Mouse (Mus musculus) gonadal fat pad, adult 2 months (tissue): ENCODE results near the gene N4bp2l1. TPM values are rescaled to one million over a fixed set of nuclear protein-coding genes. Genes with fewer than 3 reads are reported as not detected.

Experiments used
- DNase-seq: peaks from one replicate; pipeline ENCODE4 v3.0.0-alpha.2; 2012; ENCODE audit warnings: low read depth
- polyA plus RNA-seq: library from polyadenylated mRNA; depleted of rRNA; stranded (reverse); fragments of >200 nt; gene quantifications from 2 replicates; pipeline ENCODE4 v1.2.3, GENCODE M21; 2012; rRNA removed

N4bp2l1 gene
- polyA plus RNA-seq, 1 experiment: 17.6 TPM

DNA sequence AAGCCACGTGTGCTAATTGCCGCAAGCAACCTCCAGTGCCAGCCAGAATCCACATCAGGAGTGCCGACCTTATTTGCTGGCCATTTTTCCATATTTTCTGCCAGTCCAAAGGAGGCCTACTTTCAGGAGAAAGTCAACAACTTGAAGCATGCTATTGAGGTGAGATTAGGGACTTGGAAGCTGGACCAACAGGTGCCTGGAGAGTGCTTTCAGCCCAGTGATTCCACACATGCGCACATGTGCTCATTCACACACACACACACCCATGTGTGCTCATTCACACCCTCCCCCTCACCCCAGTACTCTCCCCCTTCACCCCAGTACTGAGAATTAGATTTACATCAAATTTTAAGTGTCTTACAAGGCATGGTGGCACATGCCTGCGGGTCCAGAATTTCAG is 30.0 kb downstream of the N4bp2l1 start:
- no peak for DNase-seq

DNA sequence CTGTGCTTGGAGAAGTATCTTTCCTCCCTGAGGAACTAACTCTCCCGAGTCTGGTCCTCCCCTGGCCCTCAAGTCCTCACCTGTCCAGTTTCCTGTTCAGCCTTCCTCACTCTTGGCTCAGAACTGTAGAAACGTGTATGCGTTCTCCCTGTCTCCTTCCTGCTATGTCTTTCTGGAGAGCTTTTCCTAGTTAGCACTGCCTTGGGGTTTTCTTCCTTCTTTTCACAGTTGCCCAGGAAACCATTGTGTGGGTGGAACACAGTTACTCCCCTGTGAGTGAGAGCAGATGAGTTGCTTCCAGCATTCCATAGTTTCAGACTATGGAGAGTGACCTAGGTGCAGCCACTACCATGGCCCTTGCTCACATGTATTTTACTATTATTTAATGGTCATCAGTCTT is 30.8 kb downstream of the N4bp2l1 start:
- DNase-seq: no peak

DNA sequence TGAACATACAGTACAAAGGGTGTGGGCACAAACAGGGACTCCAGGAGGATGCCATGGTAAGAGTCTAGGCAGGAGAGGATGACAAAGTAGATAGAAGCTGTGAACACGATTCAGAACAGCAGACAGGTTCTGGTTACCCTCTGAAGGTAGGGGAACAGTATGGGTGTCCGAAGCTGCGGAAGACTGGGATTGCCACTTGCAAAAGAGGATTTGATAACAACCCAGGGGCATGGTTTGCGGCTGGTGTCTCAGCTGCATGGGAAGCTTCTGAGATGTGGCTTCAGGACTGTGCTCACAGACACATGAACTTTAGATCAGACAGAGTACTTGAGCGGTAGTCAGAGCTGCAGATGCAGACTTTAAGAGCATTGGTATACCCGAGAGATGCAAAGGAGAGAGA is 32.6 kb downstream of the N4bp2l1 start:
- DNase-seq: no peak

DNA sequence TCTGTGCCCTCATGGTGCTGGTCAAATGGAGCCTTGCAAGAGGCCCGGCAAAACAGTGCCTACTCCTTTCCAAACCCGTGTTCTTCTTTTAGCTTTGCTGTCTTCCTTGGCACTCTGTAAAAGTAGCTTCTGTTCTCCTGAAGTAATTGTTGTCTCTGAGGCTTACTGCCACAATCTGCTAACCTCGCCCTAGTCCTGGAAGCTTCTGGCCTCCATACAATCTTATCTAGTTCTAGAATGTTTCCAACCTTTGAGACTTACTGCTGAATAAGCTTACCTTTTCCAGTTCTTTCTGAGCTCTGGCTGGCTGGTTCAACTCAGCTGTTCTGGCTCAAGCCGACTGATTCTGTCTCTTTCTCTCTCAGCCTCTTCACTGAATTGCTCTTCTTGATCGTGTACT is 35.2 kb downstream of the N4bp2l1 start:
- DNase-seq: no peak

DNA sequence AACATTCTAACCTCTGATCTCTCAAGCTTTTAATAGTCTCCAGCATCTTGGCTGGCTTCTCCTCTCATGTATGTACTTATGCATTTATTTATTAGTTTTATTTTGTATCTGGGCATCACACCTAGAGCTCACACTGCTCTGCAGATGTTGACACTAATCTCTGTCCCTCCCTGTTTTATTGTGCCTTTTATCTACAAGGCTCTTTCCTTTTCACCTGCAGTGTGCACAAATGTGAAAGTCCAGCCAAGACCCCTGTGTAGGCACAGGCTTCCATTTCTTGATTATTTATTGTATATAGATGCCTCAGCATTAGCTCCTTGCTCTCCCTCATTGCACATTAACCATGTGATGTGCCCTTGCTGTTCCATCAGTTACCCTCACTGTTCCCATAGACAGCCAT is 35.6 kb downstream of the N4bp2l1 start:
- no peak for DNase-seq

DNA sequence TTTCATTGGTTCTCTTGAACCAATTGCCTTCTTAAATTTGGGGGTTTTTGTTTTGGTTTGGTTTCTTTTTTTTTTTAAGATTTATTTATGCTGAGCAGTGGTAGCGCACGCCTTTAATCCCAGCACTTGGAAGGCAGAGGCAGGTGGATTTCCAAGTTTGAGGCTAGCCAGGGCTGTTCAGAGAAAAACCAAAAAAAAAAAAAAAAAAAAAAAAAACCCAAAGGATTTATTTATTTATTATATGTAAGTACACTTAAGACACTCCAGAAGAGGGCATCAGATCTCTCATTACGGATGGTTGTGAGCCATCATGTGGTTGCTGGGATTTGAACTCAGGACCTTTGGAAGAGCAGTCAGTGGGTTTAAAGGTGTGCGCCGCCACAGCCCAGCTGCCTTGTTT is 36.1 kb downstream of the N4bp2l1 start:
- DNase-seq: no peak

DNA sequence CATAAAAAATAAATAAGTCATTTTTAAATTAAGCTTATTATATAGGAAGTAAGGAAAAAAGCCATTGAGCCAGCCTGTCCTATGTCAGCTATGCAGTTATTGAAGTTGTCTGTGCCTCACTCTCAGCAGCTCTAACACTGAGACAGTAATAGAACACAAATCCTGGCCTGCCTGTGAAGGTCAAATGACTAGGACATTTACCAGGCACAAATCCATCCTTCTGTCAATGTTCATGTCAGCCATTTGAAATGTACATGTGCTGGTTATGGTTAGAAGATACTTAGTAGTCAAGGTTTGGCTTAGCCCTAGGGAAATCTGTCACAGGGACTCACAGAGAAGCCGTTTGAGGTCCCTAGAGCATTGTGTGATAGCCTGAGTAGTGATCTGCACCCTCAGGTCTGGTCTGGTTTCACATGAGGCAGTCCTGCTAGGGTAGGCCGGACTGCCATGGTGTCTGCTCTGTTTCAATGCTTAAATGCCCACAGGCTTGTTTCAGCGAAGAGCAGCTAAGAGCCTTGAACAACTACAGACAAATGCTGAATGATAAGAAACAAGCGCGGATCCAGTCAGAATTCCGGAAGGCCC is 37.4 kb downstream of the N4bp2l1 start:
- DNase-seq: no peak

DNA sequence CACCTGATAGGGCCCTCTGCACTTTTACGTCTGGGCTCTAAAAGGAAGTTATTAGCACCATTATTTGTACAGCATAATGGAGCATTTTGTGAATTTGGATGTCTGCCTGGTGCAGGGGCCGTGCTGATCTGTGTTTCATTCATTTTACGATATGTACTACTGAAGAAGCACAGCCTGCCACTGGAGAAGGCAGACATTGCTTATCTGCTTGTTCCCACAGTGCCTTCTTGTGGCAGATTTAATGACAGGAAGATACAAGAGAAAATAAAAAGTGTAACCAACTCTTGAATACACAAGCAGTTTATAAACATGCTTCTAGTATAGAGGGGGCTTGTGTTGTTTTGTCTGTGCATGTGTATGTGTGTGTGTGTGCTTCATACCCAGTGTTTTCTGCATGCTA is 45.4 kb downstream of the N4bp2l1 start:
- no peak for DNase-seq

DNA sequence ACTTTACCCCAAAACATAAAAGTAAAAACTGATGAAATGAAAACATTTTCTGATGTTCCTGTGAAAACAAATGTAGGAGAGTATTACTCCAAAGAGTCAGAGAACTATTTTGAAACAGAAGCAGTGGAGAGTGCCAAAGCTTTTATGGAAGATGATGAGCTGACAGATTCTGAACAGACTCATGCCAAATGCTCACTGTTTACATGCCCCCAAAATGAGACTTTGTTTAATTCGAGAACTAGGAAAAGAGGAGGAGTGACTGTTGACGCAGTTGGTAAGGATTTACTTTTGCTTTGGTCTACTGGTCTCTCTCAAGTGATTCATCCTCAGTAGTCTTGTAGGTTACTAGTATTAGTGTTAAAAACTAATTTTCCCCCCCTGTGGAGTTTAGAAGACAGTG is 53.8 kb downstream of the N4bp2l1 start:
- DNase-seq: no peak

DNA sequence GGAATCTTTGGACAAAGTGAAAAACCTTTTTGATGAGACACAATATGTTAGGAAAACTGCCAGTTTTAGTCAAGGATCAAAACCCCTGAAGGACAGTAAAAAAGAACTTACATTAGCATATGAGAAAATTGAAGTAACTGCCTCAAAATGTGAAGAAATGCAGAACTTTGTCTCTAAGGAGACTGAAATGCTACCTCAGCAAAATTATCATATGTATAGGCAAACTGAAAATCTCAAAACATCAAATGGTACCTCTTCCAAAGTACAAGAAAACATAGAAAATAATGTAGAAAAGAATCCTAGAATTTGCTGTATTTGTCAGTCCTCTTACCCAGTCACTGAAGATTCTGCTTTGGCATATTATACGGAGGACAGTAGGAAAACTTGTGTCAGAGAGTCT is 55.7 kb downstream of the N4bp2l1 start:
- no peak for DNase-seq

DNA sequence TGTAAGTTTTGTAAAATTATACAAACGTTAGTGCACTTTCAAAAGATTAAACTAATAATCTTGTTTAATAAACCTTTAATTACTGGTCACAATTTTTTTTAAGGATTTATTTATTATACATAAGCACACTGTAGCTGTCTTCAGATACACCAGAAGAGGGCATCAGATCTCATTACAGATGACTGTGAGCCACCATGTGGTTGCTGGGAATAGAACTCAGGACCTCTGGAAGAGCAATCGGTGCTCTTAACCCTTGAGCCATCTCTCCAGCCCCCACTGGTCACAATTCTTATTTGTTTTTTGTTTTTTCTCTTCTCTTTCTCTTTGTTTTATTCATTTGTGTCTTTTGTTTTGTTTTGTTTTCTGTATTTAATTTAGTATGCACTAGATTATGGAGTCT is 71.7 kb downstream of the N4bp2l1 start:
- no peak for DNase-seq

DNA sequence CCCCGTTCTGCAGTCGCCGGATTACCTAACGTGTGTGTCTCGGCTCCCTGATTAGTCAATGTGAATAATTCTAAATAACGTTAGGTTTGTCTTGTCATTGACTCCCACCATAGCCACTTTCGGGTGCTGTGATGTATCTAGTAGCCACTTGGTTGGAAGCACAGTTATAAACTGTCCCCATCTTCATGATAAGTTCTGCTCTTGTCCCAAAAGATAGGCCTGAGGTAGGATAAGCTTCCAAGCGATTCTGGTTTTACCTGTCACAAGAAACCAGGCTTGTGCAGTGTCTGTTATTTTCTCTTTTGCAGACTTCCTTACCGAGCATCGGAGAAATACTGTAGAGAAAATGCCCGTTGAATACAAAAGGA is 74.1 kb downstream of the N4bp2l1 start:
- DNase-seq: no peak

DNA sequence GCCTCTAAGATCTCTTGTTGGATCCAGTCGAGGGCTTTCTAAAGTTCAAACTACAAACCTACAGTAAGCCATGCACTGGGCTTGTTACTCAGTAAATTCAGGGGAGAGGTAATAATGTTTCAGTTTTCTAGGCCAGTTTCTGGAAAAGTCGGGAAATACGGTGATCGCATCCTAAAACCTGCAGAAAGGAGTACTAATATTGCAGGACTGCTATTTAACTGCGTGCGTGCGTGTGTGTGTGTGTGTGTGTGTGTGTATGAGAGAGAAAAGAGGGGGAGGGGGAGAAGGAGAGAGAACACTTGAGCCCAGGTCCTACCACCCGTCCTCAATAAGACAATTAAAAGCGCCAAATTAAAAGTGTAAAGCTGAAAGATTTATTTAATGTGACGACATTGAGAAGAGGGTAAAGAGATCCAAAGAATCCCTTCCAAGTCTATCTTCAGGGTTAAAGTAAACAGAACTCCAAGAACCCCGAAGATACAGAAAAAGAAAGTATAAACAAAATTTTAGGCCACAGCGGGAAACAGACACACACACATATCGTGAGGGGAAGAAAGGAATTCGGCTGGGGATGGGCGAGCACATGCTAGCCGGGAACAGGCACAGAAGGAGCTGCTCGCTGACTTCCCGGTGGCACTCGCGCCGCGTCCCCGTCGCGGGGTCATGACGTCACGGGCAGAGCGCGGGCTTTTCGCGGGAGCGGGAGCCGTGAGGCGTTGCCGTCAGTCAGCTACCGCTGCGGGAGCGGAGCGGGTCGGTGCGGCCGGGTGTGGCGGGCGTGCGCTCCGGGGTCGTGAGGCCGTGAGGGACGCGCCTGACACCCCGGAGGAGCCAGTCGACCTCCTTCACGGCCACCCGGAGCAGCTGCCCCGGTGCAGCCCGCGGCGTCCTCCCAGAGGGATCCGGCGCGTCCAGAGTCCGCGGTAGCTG is 74.8 kb downstream of the N4bp2l1 start, which contains the start of gene Brca2:
Brca2 (plus strand) TSS at position 694 of the 930 bp plus-strand sequence.
- no peak for DNase-seq

Other genes starting within 250 kb of the N4bp2l1 start
- gene Zar1l, start 79.0 kb downstream of the N4bp2l1 start, polyA plus RNA-seq: not detected in 2 replicates
- 2.6 and 3.9 TPM in 2 replicates for gene Brca2, start 74.6 kb downstream of the N4bp2l1 start, polyA plus RNA-seq
- 9.4 and 11.1 TPM in 2 replicates for gene N4bp2l2, start 69.0 kb upstream of the N4bp2l1 start, polyA plus RNA-seq
- gene Pds5b, start 76.6 kb upstream of the N4bp2l1 start, polyA plus RNA-seq: 4.3 and 5.9 TPM in 2 replicates